18 mouse cellular contexts compared by ENCODE assay signal in genomic region chr15:82230098-82230611, GRCm38 (mm10). TPM values are rescaled to one million over a fixed set of nuclear protein-coding genes. Genes with fewer than 3 reads are reported as not detected.
DNase-seq lines count a peak whose midpoint lies in the region; ATAC-seq and TF ChIP-seq lines count a peak whose summit lies in the region.
"Had no signal": no experiment of that assay in that cellular context is flagged by ENCODE, and none has a peak within 500 bp of the region (broad histone marks: within the 10 kb centered on the region; RNA-seq: fewer than 3 reads in every experiment).

No protein-coding gene starts in this region.

- no peak overlapping the region for H3K4me2 ChIP-seq in forebrain, embryonic 13.5 days
- H3K4me2 ChIP-seq in midbrain, embryonic 11.5 days = no peak overlapping the region
- no peak overlapping the region for H3K4me2 ChIP-seq in midbrain, embryonic 14.5 days (ENCODE audit: low read length)
- peak overlapping the region; percentile 51 for H3K4me2 ChIP-seq in liver, postnatal 0 days (ENCODE audit: low read depth, low read length)
- H3K4me2 ChIP-seq: embryonic facial prominence, embryonic 12.5 days; heart, embryonic 13.5 days; neural tube, embryonic 13.5 days had no signal

- no peak overlapping the region for H3K9ac ChIP-seq in forebrain, embryonic 13.5 days
- peak overlapping the region; percentile 14; the same call in 1 of the 2 replicates for H3K9ac ChIP-seq in midbrain, embryonic 11.5 days (ENCODE audit: low read length)
- no peak overlapping the region for H3K9ac ChIP-seq in midbrain, embryonic 14.5 days (replicated peaks; ENCODE audit: low read length)
- peak overlapping the region; percentile 31; the same call in 1 of the 2 replicates for H3K9ac ChIP-seq in liver, postnatal 0 days (replicated peaks)
- H3K9ac ChIP-seq: embryonic facial prominence, embryonic 12.5 days; neural tube, embryonic 13.5 days had no signal

- TF ChIP-seq CTCF in liver, postnatal 0 days (IDR thresholded peaks at IDR 0.05; ENCODE audit: low read depth) = no peak

- DNase-seq in forebrain, embryonic 10.5 days (ENCODE audit: extremely low spot score, low spot score) = no peak
- no peak for DNase-seq in midbrain, embryonic 11.5 days (ENCODE audit: low spot score, missing footprints)
- no peak for DNase-seq in midbrain, embryonic 14.5 days
- DNase-seq in limb, embryonic 10.5 days (ENCODE audit: low spot score) = no peak
- no peak for DNase-seq in liver, postnatal 0 days
- DNase-seq in urinary bladder, adult 2 months (ENCODE audit: low spot score) = no peak
- DNase-seq: gastrocnemius, postnatal 25 days; heart, postnatal 4 days; kidney, adult 8-10 months; lung, adult 18-20 months; right cerebral cortex, postnatal 25 days; thymus, postnatal 4 days had no signal

- H3K9me3 ChIP-seq in forebrain, embryonic 10.5 days = no peaks in the 10 kb centered on the region
- H3K9me3 ChIP-seq in forebrain, embryonic 13.5 days (replicated peaks) = no peaks in the 10 kb centered on the region
- no peaks in the 10 kb centered on the region for H3K9me3 ChIP-seq in midbrain, embryonic 11.5 days (ENCODE audit: control insufficient read depth, low read length)
- no peaks in the 10 kb centered on the region for H3K9me3 ChIP-seq in midbrain, embryonic 14.5 days (ENCODE audit: control insufficient read depth, low read length)
- H3K9me3 ChIP-seq in limb, embryonic 10.5 days (replicated peaks) = no peaks in the 10 kb centered on the region
- H3K9me3 ChIP-seq in liver, postnatal 0 days (ENCODE audit: low read length) = no peaks in the 10 kb centered on the region
- H3K9me3 ChIP-seq: embryonic facial prominence, embryonic 12.5 days; heart, embryonic 13.5 days; neural tube, embryonic 13.5 days had no signal

- 71% methylated on average over 6 of the region's 6 CpGs for WGBS in forebrain, embryonic 10.5 days
- WGBS in forebrain, embryonic 13.5 days = 67% methylated on average over 6 of the region's 6 CpGs
- 70% methylated on average over 6 of the region's 6 CpGs for WGBS in midbrain, embryonic 11.5 days
- 74% methylated on average over 6 of the region's 6 CpGs for WGBS in midbrain, embryonic 14.5 days
- WGBS in limb, embryonic 10.5 days = 81% methylated on average over 6 of the region's 6 CpGs
- WGBS in liver, postnatal 0 days (ENCODE audit: insufficient replicate concordance) = 58% methylated on average over 6 of the region's 6 CpGs

- H3K27me3 ChIP-seq in forebrain, embryonic 10.5 days (ENCODE audit: poor library complexity, severe bottlenecking) = peaks cover 19% of the 10 kb centered on the region
- H3K27me3 ChIP-seq in forebrain, embryonic 13.5 days = peaks cover 2% of the 10 kb centered on the region; the same call in 1 of the 2 replicates
- peaks cover 2% of the 10 kb centered on the region for H3K27me3 ChIP-seq in midbrain, embryonic 11.5 days (ENCODE audit: control insufficient read depth, insufficient read depth, low read length)
- H3K27me3 ChIP-seq in midbrain, embryonic 14.5 days (ENCODE audit: control insufficient read depth, insufficient read depth, low read length) = no peaks in the 10 kb centered on the region
- peaks cover 11% of the 10 kb centered on the region for H3K27me3 ChIP-seq in limb, embryonic 10.5 days (ENCODE audit: low read depth, poor library complexity, severe bottlenecking)
- H3K27me3 ChIP-seq in liver, postnatal 0 days (ENCODE audit: insufficient read depth, low read length) = peaks cover 11% of the 10 kb centered on the region

- H3K36me3 ChIP-seq in forebrain, embryonic 10.5 days (replicated peaks) = peaks cover 27% of the 10 kb centered on the region
- H3K36me3 ChIP-seq in forebrain, embryonic 13.5 days (ENCODE audit: poor library complexity, severe bottlenecking) = peaks cover 11% of the 10 kb centered on the region
- peaks cover 2% of the 10 kb centered on the region; the same call in 1 of the 2 replicates for H3K36me3 ChIP-seq in midbrain, embryonic 11.5 days (ENCODE audit: control insufficient read depth, insufficient read depth, low read length)
- H3K36me3 ChIP-seq in midbrain, embryonic 14.5 days (ENCODE audit: control insufficient read depth, insufficient read depth, low read length) = no peaks in the 10 kb centered on the region
- peaks cover 20% of the 10 kb centered on the region for H3K36me3 ChIP-seq in limb, embryonic 10.5 days
- no peaks in the 10 kb centered on the region for H3K36me3 ChIP-seq in liver, postnatal 0 days (replicated peaks; ENCODE audit: insufficient read depth, low read length)
- H3K36me3 ChIP-seq: neural tube, embryonic 13.5 days had no signal

- H3K4me1 ChIP-seq in forebrain, embryonic 10.5 days = peaks cover 22% of the 10 kb centered on the region
- peaks cover 13% of the 10 kb centered on the region for H3K4me1 ChIP-seq in forebrain, embryonic 13.5 days
- H3K4me1 ChIP-seq in midbrain, embryonic 11.5 days (ENCODE audit: control insufficient read depth, insufficient read depth, low read length) = no peaks in the 10 kb centered on the region
- no peaks in the 10 kb centered on the region for H3K4me1 ChIP-seq in midbrain, embryonic 14.5 days (ENCODE audit: control insufficient read depth, insufficient read depth, low read length)
- H3K4me1 ChIP-seq in limb, embryonic 10.5 days = peaks cover 18% of the 10 kb centered on the region
- H3K4me1 ChIP-seq in liver, postnatal 0 days (ENCODE audit: insufficient read depth) = peaks cover 22% of the 10 kb centered on the region
- H3K4me1 ChIP-seq: neural tube, embryonic 13.5 days had no signal

- H3K4me3 ChIP-seq in forebrain, embryonic 10.5 days = no peak overlapping the region
- no peak overlapping the region for H3K4me3 ChIP-seq in forebrain, embryonic 13.5 days
- no peak overlapping the region for H3K4me3 ChIP-seq in midbrain, embryonic 11.5 days (ENCODE audit: low read depth, low read length)
- no peak overlapping the region for H3K4me3 ChIP-seq in midbrain, embryonic 14.5 days (replicated peaks; ENCODE audit: low read depth, low read length)
- no peak overlapping the region for H3K4me3 ChIP-seq in limb, embryonic 10.5 days
- no peak overlapping the region for H3K4me3 ChIP-seq in liver, postnatal 0 days (ENCODE audit: low read depth, low read length)
- H3K4me3 ChIP-seq: embryonic facial prominence, embryonic 12.5 days; heart, embryonic 13.5 days; neural tube, embryonic 13.5 days had no signal

- peak overlapping the region; percentile 57 for H3K27ac ChIP-seq in forebrain, embryonic 10.5 days
- H3K27ac ChIP-seq in forebrain, embryonic 13.5 days = no peak overlapping the region
- H3K27ac ChIP-seq in midbrain, embryonic 11.5 days (ENCODE audit: low read depth, low read length) = no peak overlapping the region
- no peak overlapping the region for H3K27ac ChIP-seq in midbrain, embryonic 14.5 days (replicated peaks; ENCODE audit: low read depth, low read length)
- peak overlapping the region; percentile 12 for H3K27ac ChIP-seq in limb, embryonic 10.5 days
- H3K27ac ChIP-seq in liver, postnatal 0 days (ENCODE audit: low read depth) = peak overlapping the region; percentile 75
- H3K27ac ChIP-seq: embryonic facial prominence, embryonic 12.5 days; heart, embryonic 13.5 days; neural tube, embryonic 13.5 days had no signal

- no peak for ATAC-seq in forebrain, embryonic 13.5 days
- ATAC-seq in midbrain, embryonic 11.5 days (ENCODE audit: low FRiP score) = no peak
- ATAC-seq in midbrain, embryonic 14.5 days (ENCODE audit: low FRiP score, low TSS enrichment) = no peak
- ATAC-seq in liver, postnatal 0 days = peak; percentile 58
- no peak for ATAC-seq in inflammation-experienced regulatory T-cells, adult 6 months
- ATAC-seq: forebrain, embryonic 14.5 days had no signal

- no peak for TF ChIP-seq EP300 in liver, postnatal 0 days (IDR thresholded peaks at IDR 0.05; ENCODE audit: low read depth)

RNA-seq across cellular contexts. Expression of gene Tnfrsf13c, which starts 6.0 kb away (rescaled TPM):
- polyA plus RNA-seq in forebrain, embryonic 10.5 days (2016; fragmentation: Nextera tagmentation; extraction: Ambion mirVana) = 0.18 TPM in 1 of 2 replicates, not detected in the other
- polyA plus RNA-seq in forebrain, embryonic 13.5 days (2015; fragmentation: Nextera tagmentation; extraction: Ambion mirVana) = 0.15 and 0.22 TPM in 2 replicates
- 0.07 and 0.17 TPM in 2 replicates for polyA plus RNA-seq in midbrain, embryonic 11.5 days (2014; fragmentation: Nextera tagmentation; extraction: Ambion mirVana)
- polyA plus RNA-seq in midbrain, embryonic 14.5 days (2014; fragmentation: Nextera tagmentation; extraction: Ambion mirVana) = 0.19 TPM in 1 of 2 replicates, not detected in the other
- polyA plus RNA-seq in limb, embryonic 10.5 days (2016; fragmentation: Nextera tagmentation; extraction: Ambion mirVana) = 0.15 and 0.33 TPM in 2 replicates
- 2.0 and 2.3 TPM in 2 replicates for polyA plus RNA-seq in liver, postnatal 0 days (2015; fragmentation: Nextera tagmentation; extraction: Ambion mirVana)
- 1 to 10 TPM; 2.3 to 7.1 (median 4.8) TPM for polyA plus RNA-seq in inflammation-experienced regulatory T-cells, adult 6 months (2017; shearing (Covaris generic))
- polyA plus RNA-seq in urinary bladder, adult 2 months (2012; rRNA removed) = 0.15 and 0.16 TPM in 2 replicates

RNA-seq across cellular contexts. Expression of gene Cenpm, which starts 14.4 kb away (rescaled TPM):
- polyA plus RNA-seq in forebrain, embryonic 10.5 days (2016; fragmentation: Nextera tagmentation; extraction: Ambion mirVana) = 95.1 and 97.3 TPM in 2 replicates
- 71.5 and 76.5 TPM in 2 replicates for polyA plus RNA-seq in forebrain, embryonic 13.5 days (2015; fragmentation: Nextera tagmentation; extraction: Ambion mirVana)
- 79.2 and 89.1 TPM in 2 replicates for polyA plus RNA-seq in midbrain, embryonic 11.5 days (2014; fragmentation: Nextera tagmentation; extraction: Ambion mirVana)
- polyA plus RNA-seq in midbrain, embryonic 14.5 days (2014; fragmentation: Nextera tagmentation; extraction: Ambion mirVana) = 13.9 and 23.2 TPM in 2 replicates
- 83.9 and 86.0 TPM in 2 replicates for polyA plus RNA-seq in limb, embryonic 10.5 days (2016; fragmentation: Nextera tagmentation; extraction: Ambion mirVana)
- 27.8 and 30.7 TPM in 2 replicates for polyA plus RNA-seq in liver, postnatal 0 days (2015; fragmentation: Nextera tagmentation; extraction: Ambion mirVana)
- 10 to 100 TPM in 2 of 3 experiments, 1 to 10 TPM in 1; 6.0 to 56.1 (median 12.3) TPM for polyA plus RNA-seq in inflammation-experienced regulatory T-cells, adult 6 months (2017; shearing (Covaris generic))
- 4.6 and 6.1 TPM in 2 replicates for polyA plus RNA-seq in urinary bladder, adult 2 months (2012; rRNA removed)

RNA-seq across cellular contexts. Expression of gene Shisa8, which starts 17.5 kb away (rescaled TPM):
- polyA plus RNA-seq in forebrain, embryonic 10.5 days (2016; fragmentation: Nextera tagmentation; extraction: Ambion mirVana) = 0.87 and 0.95 TPM in 2 replicates
- 0.74 and 0.77 TPM in 2 replicates for polyA plus RNA-seq in forebrain, embryonic 13.5 days (2015; fragmentation: Nextera tagmentation; extraction: Ambion mirVana)
- 0.14 and 0.57 TPM in 2 replicates for polyA plus RNA-seq in midbrain, embryonic 11.5 days (2014; fragmentation: Nextera tagmentation; extraction: Ambion mirVana)
- polyA plus RNA-seq in midbrain, embryonic 14.5 days (2014; fragmentation: Nextera tagmentation; extraction: Ambion mirVana) = 0.70 and 1.5 TPM in 2 replicates
- 0.15 TPM in 1 of 2 replicates, not detected in the other for polyA plus RNA-seq in limb, embryonic 10.5 days (2016; fragmentation: Nextera tagmentation; extraction: Ambion mirVana)
- 0.08 and 0.13 TPM in 2 replicates for polyA plus RNA-seq in liver, postnatal 0 days (2015; fragmentation: Nextera tagmentation; extraction: Ambion mirVana)
- polyA plus RNA-seq in inflammation-experienced regulatory T-cells, adult 6 months (2017; shearing (Covaris generic)) = not detected
- 0.10 TPM in 1 of 2 replicates, not detected in the other for polyA plus RNA-seq in urinary bladder, adult 2 months (2012; rRNA removed)

RNA-seq across cellular contexts. Expression of gene 1500009C09Rik, which starts 22.0 kb away (rescaled TPM):
- 0.26 TPM in 1 of 2 replicates, not detected in the other for polyA plus RNA-seq in forebrain, embryonic 10.5 days (2016; fragmentation: Nextera tagmentation; extraction: Ambion mirVana)
- 7.7 and 7.8 TPM in 2 replicates for polyA plus RNA-seq in forebrain, embryonic 13.5 days (2015; fragmentation: Nextera tagmentation; extraction: Ambion mirVana)
- 1.0 and 1.4 TPM in 2 replicates for polyA plus RNA-seq in midbrain, embryonic 11.5 days (2014; fragmentation: Nextera tagmentation; extraction: Ambion mirVana)
- 12.2 and 47.6 TPM in 2 replicates for polyA plus RNA-seq in midbrain, embryonic 14.5 days (2014; fragmentation: Nextera tagmentation; extraction: Ambion mirVana)
- polyA plus RNA-seq in limb, embryonic 10.5 days (2016; fragmentation: Nextera tagmentation; extraction: Ambion mirVana) = not detected in 2 replicates
- polyA plus RNA-seq in liver, postnatal 0 days (2015; fragmentation: Nextera tagmentation; extraction: Ambion mirVana) = not detected in 2 replicates
- polyA plus RNA-seq in inflammation-experienced regulatory T-cells, adult 6 months (2017; shearing (Covaris generic)) = not detected
- polyA plus RNA-seq in urinary bladder, adult 2 months (2012; rRNA removed) = 0.06 and 0.10 TPM in 2 replicates
- polyA plus RNA-seq: embryonic facial prominence, embryonic 12.5 days; heart, embryonic 13.5 days had no signal

RNA-seq across cellular contexts. Expression of gene Sept3, which starts 44.5 kb away (rescaled TPM):
- 62.1 and 62.5 TPM in 2 replicates for polyA plus RNA-seq in forebrain, embryonic 10.5 days (2016; fragmentation: Nextera tagmentation; extraction: Ambion mirVana)
- polyA plus RNA-seq in forebrain, embryonic 13.5 days (2015; fragmentation: Nextera tagmentation; extraction: Ambion mirVana) = 248 and 264 TPM in 2 replicates
- 163 and 169 TPM in 2 replicates for polyA plus RNA-seq in midbrain, embryonic 11.5 days (2014; fragmentation: Nextera tagmentation; extraction: Ambion mirVana)
- polyA plus RNA-seq in midbrain, embryonic 14.5 days (2014; fragmentation: Nextera tagmentation; extraction: Ambion mirVana) = 361 and 403 TPM in 2 replicates
- polyA plus RNA-seq in limb, embryonic 10.5 days (2016; fragmentation: Nextera tagmentation; extraction: Ambion mirVana) = 32.9 and 41.5 TPM in 2 replicates
- polyA plus RNA-seq in liver, postnatal 0 days (2015; fragmentation: Nextera tagmentation; extraction: Ambion mirVana) = 0.06 and 0.07 TPM in 2 replicates
- polyA plus RNA-seq in inflammation-experienced regulatory T-cells, adult 6 months (2017; shearing (Covaris generic)) = not detected
- polyA plus RNA-seq in urinary bladder, adult 2 months (2012; rRNA removed) = 1.0 and 1.2 TPM in 2 replicates

Comparison
In these comparisons a context has a peak if more than half of its experiments do, and no peak if none do; other contexts are left out.
1. H3K27ac ChIP-seq: peak in forebrain, embryonic 10.5 days (single experiment), limb, embryonic 10.5 days (single experiment) and liver, postnatal 0 days (single experiment); none in forebrain, embryonic 13.5 days (single experiment), midbrain, embryonic 11.5 days (single experiment) and midbrain, embryonic 14.5 days (single experiment).
2. H3K9ac ChIP-seq: peak in midbrain, embryonic 11.5 days (single experiment) and liver, postnatal 0 days (single experiment); none in forebrain, embryonic 13.5 days (single experiment) and midbrain, embryonic 14.5 days (single experiment).